Mouse (Mus musculus): ENCODE data around the gene Xndc1.

DNA sequence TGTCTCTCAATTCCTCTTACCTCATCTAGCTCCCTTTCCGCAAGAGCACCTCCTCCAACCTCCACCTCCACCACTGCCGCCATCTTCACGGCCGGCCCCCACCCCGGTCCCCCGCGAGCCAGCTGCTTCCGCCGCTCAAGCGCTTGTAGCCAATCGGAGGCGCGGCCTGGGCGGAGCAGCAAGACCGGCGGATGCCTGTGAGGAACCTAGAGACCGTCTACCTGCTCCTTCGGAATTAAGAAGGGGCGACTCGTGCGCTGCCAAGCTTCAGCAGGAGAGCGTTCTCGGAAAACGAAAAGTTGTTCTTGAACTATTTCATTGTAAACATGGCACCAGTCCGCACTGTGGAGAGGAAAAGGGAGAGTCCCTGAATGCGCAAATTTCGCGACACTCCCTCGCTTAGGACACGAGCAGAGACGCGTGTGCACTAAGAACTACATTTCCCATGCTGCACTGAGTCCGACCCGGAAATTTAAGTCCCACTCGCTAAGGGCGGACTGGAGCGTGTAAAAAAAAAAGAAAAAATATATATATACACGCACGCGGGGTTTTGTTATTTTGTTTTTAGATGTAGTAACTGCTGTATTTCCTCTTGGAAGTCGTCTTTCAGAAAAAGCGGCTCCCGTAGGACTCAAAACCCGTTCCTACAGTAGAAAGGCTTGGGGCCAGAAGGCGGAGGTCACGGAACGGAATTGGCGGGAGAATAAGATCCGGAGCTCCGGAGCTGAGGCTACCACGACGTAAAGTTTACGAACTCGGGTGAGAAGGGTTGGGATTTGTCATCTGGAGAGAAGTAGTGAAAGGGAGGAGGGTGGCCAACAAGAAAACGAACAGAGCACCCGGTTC is at the start of gene Xndc1, which contains the start of the genes Rnf121 and Xntrpc:
- TF ChIP-seq CTCF (IDR thresholded peaks at IDR 0.05; ENCODE audit: insufficient read depth, low read depth, low read length) (no peak), POLR2A (IDR thresholded peaks at IDR 0.05; ENCODE audit: insufficient read depth, low read depth, low read length) (peak; percentile 80; the same call in 1 of the 2 replicates)
